Mouse (Mus musculus) lung, postnatal 25 days (tissue): Measurements from ENCODE around the gene Fosl2.

Experiments
- DNase-seq: peaks from one replicate; pipeline ENCODE4 v3.0.0; 2022; ENCODE audit warnings: low spot score

Gene Fosl2

GRCm38 (mm10) chr5:32135336-32136206, at the start of gene Fosl2:
Gene Fosl2 (plus strand): TSS chr5:32135801.
- DNase-seq: peak; percentile 98

DNA sequence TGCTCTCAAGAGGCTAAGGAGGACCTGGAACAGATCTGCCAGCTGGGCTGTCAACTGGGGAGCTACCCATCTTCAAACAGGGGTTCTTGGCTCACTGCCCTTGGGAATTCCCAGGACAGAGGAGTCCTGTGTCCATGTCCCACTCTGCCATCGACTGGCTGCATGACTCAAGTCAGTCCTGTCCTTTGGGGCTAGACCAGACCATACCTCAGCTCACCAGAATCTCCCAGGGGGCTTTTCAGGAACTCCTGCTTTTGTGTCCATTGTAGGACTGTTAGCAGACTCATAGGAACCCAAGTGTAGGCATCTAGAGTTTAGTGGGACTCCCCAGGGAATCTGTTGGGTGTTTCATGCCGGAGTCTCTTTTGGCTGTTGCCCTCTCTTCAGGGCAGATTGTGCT, 49.6 kb upstream of the Fosl2 start:
- no peak for DNase-seq

GRCm38 (mm10) chr5:32086526-32087090, 49.0 kb upstream of the Fosl2 start:
- DNase-seq: no peak

DNA sequence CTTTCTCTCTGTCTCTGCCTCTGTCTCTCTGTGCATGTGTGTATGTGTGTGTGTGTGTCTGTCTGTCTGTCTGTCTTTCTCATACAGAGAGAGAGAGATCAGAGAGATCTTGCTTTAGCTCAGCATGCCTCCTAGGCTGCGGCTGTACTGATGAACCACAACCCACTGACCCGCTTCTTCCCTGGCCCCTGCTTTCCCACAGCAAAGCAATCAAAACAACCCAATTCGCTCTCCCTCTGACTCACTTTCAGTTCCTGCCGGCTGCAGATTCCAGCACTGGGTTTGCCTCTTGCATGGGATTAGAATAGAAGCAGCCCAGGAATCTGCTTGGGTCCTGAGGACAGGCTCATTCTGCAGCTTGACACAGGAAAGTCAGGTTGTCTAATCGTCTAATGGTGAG, 46.1 kb upstream of the Fosl2 start:
- no peak for DNase-seq

GRCm38 (mm10) chr5:32092281-32092680, 43.3 kb upstream of the Fosl2 start:
- DNase-seq: no peak

GRCm38 (mm10) chr5:32098691-32099090, 36.9 kb upstream of the Fosl2 start:
- DNase-seq: no peak

GRCm38 (mm10) chr5:32102484-32102883, 33.1 kb upstream of the Fosl2 start:
- DNase-seq: peak; percentile 19

GRCm38 (mm10) chr5:32102971-32103431, 32.6 kb upstream of the Fosl2 start:
- DNase-seq: peak; percentile 25

DNA sequence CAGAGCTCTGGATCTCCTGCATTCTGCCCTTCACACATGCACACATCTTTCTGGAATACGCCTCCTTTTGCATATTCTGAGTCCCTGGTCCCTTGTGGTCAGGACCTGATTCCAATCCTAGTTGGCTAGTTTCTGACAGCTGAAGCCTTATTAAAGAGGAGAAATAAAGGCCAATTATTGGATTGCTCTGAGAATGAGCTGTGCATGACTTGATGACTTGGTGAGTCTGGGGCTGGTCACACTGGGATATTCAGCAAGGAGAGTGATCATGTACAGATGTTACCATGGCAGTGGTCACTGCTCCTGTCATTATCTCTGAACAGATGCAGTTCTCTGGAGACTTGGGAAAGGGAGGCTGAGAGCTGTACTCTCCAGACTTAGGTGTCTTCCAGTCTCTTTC, 32.1 kb upstream of the Fosl2 start:
- DNase-seq: no peak

GRCm38 (mm10) chr5:32104119-32104990, 31.2 kb upstream of the Fosl2 start:
- peak; percentile 56 for DNase-seq

GRCm38 (mm10) chr5:32106473-32107140, 29.0 kb upstream of the Fosl2 start:
- DNase-seq: no peak

DNA sequence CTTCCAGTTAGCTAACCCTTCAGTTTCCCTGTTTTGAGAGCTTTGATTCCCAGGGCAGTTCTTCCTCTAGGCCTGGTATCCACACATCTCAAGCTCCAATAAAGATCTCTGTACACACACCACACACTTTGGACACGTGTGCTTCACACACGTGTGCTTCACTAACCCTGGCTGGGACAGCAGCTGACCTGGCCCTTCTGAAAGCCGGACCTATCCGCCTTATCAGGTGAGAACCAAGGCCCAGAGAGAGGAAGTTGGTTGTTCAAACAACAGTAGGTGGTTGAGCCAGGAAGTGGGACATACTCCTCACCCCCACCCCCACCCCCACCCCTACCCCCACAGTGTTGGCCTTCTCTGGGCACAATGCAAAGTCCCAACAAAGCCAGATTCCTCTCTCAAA, 24.9 kb upstream of the Fosl2 start:
- DNase-seq: no peak

DNA sequence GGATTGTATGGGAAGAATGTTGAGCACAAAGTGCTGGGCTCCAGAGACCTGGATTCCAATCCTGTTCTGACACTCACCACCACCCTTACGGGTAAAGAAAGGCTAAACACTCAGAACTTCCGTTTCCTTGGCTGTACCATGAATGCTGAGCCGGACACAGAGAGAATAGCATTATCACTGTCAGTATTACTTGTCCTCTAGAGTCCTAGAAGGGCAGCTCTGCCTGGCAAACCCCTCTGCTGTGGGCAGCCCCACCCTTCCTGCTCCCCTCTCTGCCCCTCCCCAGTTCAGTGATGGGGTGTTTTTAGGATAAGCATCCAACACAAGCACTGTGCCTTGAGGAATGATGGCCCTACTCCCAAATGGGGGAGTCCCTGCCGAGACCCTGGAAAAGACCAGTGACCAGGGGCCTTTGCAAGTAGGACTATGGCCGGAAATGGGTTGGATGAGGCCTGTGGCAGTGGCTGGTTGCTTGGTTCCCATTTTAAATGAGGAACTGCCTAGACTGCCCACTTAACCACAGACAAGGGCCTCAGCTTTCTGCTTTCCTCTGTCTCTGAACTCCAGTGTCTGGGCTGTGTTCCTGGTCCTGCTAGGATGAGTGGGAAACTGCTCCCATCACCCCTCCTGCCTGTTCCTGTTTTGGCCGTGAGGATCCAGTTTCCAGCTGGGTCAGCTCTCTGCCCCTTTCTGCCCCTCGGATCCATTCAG, 23.2 kb upstream of the Fosl2 start:
- DNase-seq: peak; percentile 35

- peak; percentile 53 for DNase-seq
Measured at GRCm38 (mm10) chr5:32120901-32121376, 14.7 kb upstream of the Fosl2 start.

- DNase-seq: no peak
Measured at GRCm38 (mm10) chr5:32121936-32122335, 13.7 kb upstream of the Fosl2 start.

DNA sequence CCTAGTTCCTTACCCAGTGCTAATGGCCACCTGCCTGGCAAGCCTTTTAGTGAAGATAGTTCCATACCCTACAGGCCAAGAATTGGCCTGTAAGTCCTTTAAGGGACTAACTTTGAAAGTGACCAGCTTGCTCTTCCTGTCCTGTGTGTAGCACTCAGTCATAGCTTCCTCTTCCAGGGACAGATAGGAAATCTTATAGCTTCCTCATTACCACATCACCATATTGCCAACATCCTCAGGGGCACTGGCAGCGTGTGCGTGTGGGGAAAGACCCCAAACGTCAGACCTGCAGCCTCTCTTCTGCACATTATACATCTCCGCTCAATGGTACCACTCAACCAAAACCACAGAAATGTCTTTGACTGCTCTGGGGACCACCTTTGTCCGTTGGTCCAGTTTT, 13.2 kb upstream of the Fosl2 start:
- no peak for DNase-seq

DNA sequence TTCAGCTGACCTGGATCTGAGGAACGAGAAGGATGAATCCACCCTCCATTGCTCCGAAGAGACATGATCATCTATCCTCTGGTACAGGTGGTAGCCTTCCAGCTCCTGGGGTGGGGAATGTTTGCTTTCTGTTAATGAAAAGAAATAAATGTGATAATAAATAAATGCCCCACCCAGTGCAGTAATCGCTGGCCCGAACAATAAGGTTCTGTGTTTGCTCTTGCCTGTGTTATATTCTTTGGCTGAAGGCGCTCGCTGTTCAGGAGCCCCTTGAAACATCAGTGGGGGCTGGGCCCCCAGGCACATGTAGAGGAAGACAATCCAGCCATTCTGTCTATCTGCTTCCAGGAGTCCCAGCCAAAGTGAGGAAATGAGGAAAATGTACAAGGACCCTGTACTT, 10.6 kb upstream of the Fosl2 start:
- no peak for DNase-seq

DNA sequence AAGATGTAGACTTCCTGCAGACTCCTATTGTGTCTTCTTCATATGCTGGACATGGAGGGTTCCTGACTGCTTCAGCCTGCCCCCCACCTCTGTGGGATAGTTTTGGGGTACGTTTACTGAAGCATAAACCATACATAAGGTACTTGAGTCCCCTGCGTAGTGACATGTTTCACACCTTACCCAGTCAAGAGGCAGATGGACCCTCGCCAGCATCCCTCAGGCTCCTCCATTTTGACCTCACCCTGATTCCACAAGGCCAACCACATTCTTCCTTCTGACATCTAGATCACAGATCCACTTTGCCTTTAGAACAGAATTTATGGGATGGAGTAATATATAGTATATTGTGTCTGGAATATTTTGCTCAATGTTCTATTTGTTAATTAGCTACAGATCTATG, 8.4 kb upstream of the Fosl2 start:
- DNase-seq: no peak

DNA sequence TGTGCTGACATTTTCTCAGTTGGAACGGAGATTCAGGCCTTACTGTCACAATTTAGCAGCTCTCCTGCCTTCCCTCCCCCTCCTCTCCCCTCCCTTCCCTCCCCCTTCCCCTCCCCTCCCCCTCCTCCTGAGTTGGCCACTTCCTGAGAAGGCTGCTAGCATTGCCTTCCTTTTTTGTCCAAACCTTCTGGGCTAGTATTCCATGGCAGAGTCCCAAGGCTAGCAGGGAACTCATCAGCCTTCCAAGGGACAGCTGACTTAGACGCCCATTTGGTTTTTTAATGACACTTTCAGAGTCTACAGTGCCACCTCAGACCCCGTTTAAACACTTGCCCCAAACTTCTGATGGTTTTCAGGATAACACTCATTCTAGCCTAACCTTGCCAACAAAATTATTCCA, 7.7 kb upstream of the Fosl2 start:
- DNase-seq: no peak

DNA sequence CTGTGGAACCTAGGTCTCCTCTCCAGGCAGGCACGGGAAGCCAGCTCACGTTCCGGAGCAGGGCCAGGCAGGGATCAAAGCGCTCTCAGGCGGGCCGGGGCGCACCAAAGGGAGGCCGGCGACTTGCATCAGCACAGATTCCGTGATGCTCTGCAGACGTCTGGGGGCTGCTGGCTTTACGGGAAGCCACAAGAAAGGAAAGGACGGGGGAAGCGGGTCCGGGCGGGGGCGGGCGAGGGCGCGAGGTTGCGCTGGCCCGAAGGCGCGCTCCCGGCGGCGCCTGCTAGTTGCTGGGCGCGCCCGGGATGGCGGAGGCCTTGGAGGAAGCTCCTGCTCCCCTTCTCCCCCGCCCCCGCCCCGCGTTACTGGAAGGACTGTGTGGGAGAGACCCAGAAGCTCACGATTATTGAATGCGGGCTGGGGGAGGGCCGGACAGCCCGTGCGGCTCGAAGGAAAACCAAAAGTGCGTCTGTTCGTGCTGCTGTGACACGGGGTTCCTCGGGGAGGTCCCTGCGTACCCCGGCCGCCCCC, 2.6 kb upstream of the Fosl2 start:
- DNase-seq: peak; percentile 47

DNA sequence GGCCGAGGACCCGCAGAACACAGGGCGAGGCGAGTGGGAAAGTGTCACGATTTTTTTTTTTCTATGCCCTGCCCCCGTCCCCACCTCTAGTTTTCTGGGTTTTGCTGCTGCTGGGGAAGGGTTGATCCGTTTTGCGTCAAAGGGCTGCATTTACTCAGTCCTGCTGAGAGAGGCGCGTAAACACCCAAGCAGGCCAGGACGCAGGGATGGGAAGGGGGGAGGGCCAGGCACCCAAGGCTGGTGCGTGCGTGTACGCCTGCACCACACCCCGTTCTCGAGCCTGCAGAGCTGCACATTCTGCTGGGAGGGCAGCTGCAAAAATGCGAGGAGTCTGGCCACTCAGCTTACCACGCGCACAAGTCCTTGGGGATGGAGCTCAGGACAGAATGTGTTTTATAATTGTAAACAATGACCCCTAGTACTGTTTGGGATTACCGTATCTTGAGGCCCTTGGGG, 2.0 kb upstream of the Fosl2 start:
- peak; percentile 87 for DNase-seq
